Mouse (Mus musculus): Measurements from ENCODE around the gene Lrrc23. TPM values are rescaled to one million over a fixed set of nuclear protein-coding genes. Genes with fewer than 3 reads are reported as not detected.

The Lrrc23 gene
- polyA plus RNA-seq, 1 experiment from 2014 or later = 0.97 TPM

- Histone ChIP-seq H3K4me1 (ENCODE audit: control insufficient read depth, insufficient read depth, low read length) (peaks cover 6% of the 10 kb centered on the region; the same call in 1 of the 2 replicates), H3K4me3 (ENCODE audit: low read depth, low read length) (peak overlapping the region; percentile 78)
- WGBS = 22% methylated on average over 5 of the region's 5 CpGs
Measured at GRCm38 (mm10) chr6:124757909-124758848, 21.3 kb downstream of the Lrrc23 start.

DNA sequence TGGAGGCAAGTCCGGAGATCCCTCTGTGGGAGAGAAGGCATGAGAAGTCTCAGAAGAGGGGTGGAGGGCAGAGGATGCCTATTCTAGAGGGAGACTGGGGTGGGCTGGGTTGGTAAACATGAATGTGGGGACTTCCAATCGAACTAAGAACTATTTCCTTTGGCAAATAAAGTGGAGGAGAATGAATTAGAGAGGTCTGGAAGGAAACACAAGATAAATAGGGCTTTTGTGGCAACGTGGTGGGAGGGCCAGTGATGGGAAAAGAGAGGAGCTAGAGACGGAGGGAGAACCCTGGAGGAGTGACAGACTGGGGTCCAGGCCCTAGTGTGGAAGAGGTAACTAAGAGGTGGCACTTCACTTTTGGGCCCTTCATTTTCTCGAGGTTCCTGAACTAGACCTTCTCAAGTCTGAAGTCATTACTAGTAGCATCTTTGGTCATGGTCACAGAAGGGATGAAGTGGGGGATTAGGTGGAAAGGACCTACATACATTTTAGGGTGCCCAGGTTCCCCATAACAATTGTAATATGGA is 22.1 kb downstream of the Lrrc23 start:
- Histone ChIP-seq H3K36me3 (replicated peaks; ENCODE audit: control insufficient read depth, insufficient read depth, low read depth, low read length) (no peaks in the 10 kb centered on the region; the same call in 1 of the 2 replicates), H3K27me3 (ENCODE audit: control insufficient read depth, insufficient read depth, low read length) (no peaks in the 10 kb centered on the region), H3K4me3 (ENCODE audit: low read depth, low read length) (peak overlapping the region; percentile 78), H3K9me3 (replicated peaks; ENCODE audit: control insufficient read depth, low read length) (no peaks in the 10 kb centered on the region), H3K4me2 (ENCODE audit: low read depth, low read length) (peak overlapping the region; percentile 60), H3K9ac (replicated peaks; ENCODE audit: low read length) (peak overlapping the region; percentile 95), H3K27ac (replicated peaks; ENCODE audit: low read depth, low read length) (peak overlapping the region; percentile 96), H3K4me1 (ENCODE audit: control insufficient read depth, insufficient read depth, low read length) (peaks cover 6% of the 10 kb centered on the region; the same call in 1 of the 2 replicates)
- DNase-seq (ENCODE audit: low spot score) (no peak), ATAC-seq (replicated peaks; ENCODE audit: insufficient number of reproducible peaks, low FRiP score, low TSS enrichment, low read depth) (no peak)
- WGBS = 5% methylated on average over 5 of the region's 5 CpGs

More at GRCm38 (mm10) chr6:124757909-124758848, 21.3 kb downstream of the Lrrc23 start:
- peak overlapping the region; percentile 96 for H3K27ac ChIP-seq (replicated peaks; ENCODE audit: low read depth, low read length)
- DNase-seq (ENCODE audit: low spot score) (peak; percentile 66), ATAC-seq (replicated peaks; ENCODE audit: insufficient number of reproducible peaks, low FRiP score, low TSS enrichment, low read depth) (no peak)
- H3K9me3 ChIP-seq (replicated peaks; ENCODE audit: control insufficient read depth, low read length) = no peaks in the 10 kb centered on the region
- H3K9ac ChIP-seq (replicated peaks; ENCODE audit: low read length) = peak overlapping the region; percentile 95
- H3K4me2 ChIP-seq (ENCODE audit: low read depth, low read length) = peak overlapping the region; percentile 60
- no peaks in the 10 kb centered on the region for H3K36me3 ChIP-seq (replicated peaks; ENCODE audit: control insufficient read depth, insufficient read depth, low read depth, low read length)
- H3K27me3 ChIP-seq (ENCODE audit: control insufficient read depth, insufficient read depth, low read length) = no peaks in the 10 kb centered on the region

DNA sequence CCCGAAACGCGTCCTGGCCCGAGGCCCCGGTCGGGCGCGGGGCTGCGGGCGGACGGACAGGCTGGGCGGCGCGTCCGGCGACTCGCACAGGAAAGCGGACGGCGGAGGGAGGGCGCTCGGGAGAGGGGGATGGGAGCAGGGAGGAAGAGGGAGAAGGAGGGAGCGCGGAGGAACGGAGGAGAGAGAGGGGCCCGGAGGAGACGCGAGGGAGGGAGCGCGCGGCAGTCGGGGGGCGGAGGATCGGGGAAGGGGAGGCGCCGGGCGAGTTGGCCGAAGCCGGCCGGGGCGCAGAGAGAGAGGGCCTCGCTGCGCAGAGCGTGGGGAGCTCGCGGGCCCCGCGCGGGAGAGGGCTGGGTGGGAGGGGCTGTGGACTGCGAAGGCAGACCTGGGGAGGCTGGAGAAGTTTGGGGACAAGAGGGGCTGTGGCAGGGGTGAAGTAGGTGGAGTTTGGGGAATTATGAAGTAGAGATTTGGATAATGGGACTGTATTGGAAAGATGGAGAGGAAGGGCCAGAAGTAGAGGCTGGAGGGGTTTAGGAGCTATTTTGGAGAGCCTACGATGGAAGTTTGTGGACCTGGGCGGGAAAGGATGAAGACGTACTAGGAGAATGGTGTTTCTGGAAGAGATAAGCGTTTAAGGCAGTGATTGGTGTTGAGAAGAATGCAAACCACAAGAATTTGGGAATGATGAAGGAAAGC is 22.7 kb downstream of the Lrrc23 start:
- Histone ChIP-seq H3K4me3 (ENCODE audit: low read depth, low read length) (peak overlapping the region; percentile 78), H3K9me3 (replicated peaks; ENCODE audit: control insufficient read depth, low read length) (no peaks in the 10 kb centered on the region), H3K9ac (replicated peaks; ENCODE audit: low read length) (peak overlapping the region; percentile 95), H3K27ac (replicated peaks; ENCODE audit: low read depth, low read length) (peak overlapping the region; percentile 96), H3K36me3 (replicated peaks; ENCODE audit: control insufficient read depth, insufficient read depth, low read depth, low read length) (no peaks in the 10 kb centered on the region; the same call in 1 of the 2 replicates), H3K4me2 (ENCODE audit: low read depth, low read length) (peak overlapping the region; percentile 60), H3K27me3 (ENCODE audit: control insufficient read depth, insufficient read depth, low read length) (no peaks in the 10 kb centered on the region), H3K4me1 (ENCODE audit: control insufficient read depth, insufficient read depth, low read length) (peaks cover 6% of the 10 kb centered on the region; the same call in 1 of the 2 replicates)
- under 1% methylated on average over 33 of the region's 54 CpGs for WGBS
- ATAC-seq (replicated peaks; ENCODE audit: insufficient number of reproducible peaks, low FRiP score, low TSS enrichment, low read depth) = peak; percentile 61
- DNase-seq (ENCODE audit: low spot score) = peak; percentile 86

DNA sequence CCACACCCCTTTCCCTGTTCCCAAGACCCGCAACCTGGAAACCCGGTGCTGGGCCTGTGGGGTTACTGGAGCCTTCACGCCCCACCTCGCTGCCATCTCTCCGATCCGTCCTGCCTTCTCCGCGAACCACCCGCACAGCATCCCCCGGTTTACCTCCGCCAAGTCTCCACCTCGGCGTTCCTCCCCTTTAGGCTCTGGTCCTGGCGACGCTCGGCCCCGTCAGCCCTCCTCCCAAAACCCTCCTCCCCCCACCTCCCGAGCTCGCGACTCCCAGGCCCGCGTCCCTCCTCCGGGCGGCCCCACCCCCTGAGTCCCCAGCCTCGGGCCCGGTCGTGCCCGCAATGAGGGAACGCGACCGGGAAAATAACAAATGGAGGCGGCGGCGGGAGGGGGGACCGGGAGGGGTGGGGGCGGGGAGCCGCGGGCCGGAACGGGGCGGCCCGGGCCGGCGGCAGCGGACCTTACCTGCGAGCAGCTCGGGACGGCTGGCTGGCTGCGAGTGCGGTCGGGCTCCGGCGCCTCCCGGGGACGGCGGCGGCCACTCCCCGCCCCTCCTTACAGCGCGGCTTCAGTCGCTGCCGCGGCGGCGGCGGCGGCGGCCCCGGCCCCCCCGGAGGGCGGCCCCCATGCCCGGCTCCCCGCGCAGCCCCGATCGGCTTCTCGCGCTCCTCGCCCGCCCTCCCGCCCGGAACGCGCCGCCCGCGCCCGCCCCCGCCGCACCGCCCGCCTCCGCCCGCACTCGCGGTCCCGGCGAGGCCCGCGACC is 23.5 kb downstream of the Lrrc23 start, which contains the start of the genes Gm45234 and Atn1:
Gene Gm45234, minus strand, starts transcription at position 191 of the 765 bp plus-strand sequence.
Gene Atn1, minus strand, starts transcription at position 694 of the 765 bp plus-strand sequence.
- H3K9ac ChIP-seq (replicated peaks; ENCODE audit: low read length) = peak within 1 kb of the TSS; percentile 95
- peak within 1 kb of the TSS; percentile 78 for H3K4me3 ChIP-seq (ENCODE audit: low read depth, low read length)
- no peaks in the 10 kb centered on the region for H3K27me3 ChIP-seq (ENCODE audit: control insufficient read depth, insufficient read depth, low read length)
- ATAC-seq (replicated peaks; ENCODE audit: insufficient number of reproducible peaks, low FRiP score, low TSS enrichment, low read depth) (peak; percentile 42), DNase-seq (ENCODE audit: low spot score) (peak; percentile 79)
- H3K27ac ChIP-seq (replicated peaks; ENCODE audit: low read depth, low read length) = peak within 1 kb of the TSS; percentile 96
- peaks cover 6% of the 10 kb centered on the region; the same call in 1 of the 2 replicates for H3K4me1 ChIP-seq (ENCODE audit: control insufficient read depth, insufficient read depth, low read length)
- peak within 1 kb of the TSS; percentile 60 for H3K4me2 ChIP-seq (ENCODE audit: low read depth, low read length)
- no peaks in the 10 kb centered on the region for H3K9me3 ChIP-seq (replicated peaks; ENCODE audit: control insufficient read depth, low read length)
- WGBS = under 1% methylated on average over 52 of the region's 100 CpGs
- no peaks in the 10 kb centered on the region; the same call in 1 of the 2 replicates for H3K36me3 ChIP-seq (replicated peaks; ENCODE audit: control insufficient read depth, insufficient read depth, low read depth, low read length)

DNA sequence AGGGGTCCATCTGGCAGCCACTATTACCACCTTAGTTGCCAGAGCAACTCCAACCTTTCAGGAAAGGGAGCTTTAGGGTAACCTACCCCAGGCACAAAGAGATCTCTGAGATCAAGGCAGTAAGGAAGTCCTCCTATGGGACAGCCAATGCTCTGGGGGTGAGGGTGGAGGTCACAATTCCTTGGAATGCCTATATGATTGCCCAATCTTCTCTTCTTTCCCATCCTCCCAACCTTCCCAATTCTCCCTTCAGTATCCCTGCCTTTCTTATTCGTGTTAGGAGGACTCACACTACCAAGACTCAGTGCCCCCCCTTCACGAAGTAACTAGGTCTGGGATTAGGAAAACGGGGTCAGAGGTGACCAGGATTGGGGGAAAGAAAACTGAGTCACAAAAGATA is 24.2 kb downstream of the Lrrc23 start:
- H3K36me3 ChIP-seq (replicated peaks; ENCODE audit: control insufficient read depth, insufficient read depth, low read depth, low read length) = no peaks in the 10 kb centered on the region; the same call in 1 of the 2 replicates

DNA sequence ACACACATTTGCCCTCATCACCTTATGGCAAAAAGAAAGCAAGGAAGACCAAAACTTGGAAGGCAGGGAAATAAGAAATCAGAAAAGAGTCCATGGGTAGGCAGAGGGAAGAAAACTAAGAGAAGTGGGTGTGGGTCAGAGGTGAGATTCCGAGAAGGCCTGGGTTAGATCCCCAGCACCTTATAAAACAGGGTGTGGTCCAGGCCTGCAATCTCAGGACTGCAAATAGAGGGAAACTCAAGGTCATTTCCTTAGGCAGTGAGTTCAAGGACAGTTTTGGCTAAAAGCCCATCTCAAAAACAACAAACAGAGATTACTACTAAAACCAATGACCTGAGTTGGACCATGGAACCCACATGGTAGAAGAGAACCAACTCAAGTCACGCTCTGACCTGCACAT is 25.7 kb downstream of the Lrrc23 start:
- Histone ChIP-seq H3K4me1 (ENCODE audit: control insufficient read depth, insufficient read depth, low read length) (peaks cover 5% of the 10 kb centered on the region; the same call in 1 of the 2 replicates), H3K9ac (replicated peaks; ENCODE audit: low read length) (no peak overlapping the region), H3K4me3 (ENCODE audit: low read depth, low read length) (no peak overlapping the region), H3K36me3 (replicated peaks; ENCODE audit: control insufficient read depth, insufficient read depth, low read depth, low read length) (no peaks in the 10 kb centered on the region; the same call in none of the 2 replicates), H3K27ac (replicated peaks; ENCODE audit: low read depth, low read length) (no peak overlapping the region), H3K9me3 (replicated peaks; ENCODE audit: control insufficient read depth, low read length) (no peaks in the 10 kb centered on the region), H3K27me3 (ENCODE audit: control insufficient read depth, insufficient read depth, low read length) (no peaks in the 10 kb centered on the region), H3K4me2 (ENCODE audit: low read depth, low read length) (no peak overlapping the region)
- WGBS = 96% methylated on average over 2 of the region's 2 CpGs
- ATAC-seq (replicated peaks; ENCODE audit: insufficient number of reproducible peaks, low FRiP score, low TSS enrichment, low read depth) (no peak), DNase-seq (ENCODE audit: low spot score) (no peak)

More for the DNA sequence above, 24.2 kb downstream of the Lrrc23 start:
- Histone ChIP-seq H3K4me1 (ENCODE audit: control insufficient read depth, insufficient read depth, low read length) (peaks cover 6% of the 10 kb centered on the region; the same call in 1 of the 2 replicates), H3K27ac (replicated peaks; ENCODE audit: low read depth, low read length) (no peak overlapping the region), H3K9me3 (replicated peaks; ENCODE audit: control insufficient read depth, low read length) (no peaks in the 10 kb centered on the region), H3K27me3 (ENCODE audit: control insufficient read depth, insufficient read depth, low read length) (no peaks in the 10 kb centered on the region), H3K9ac (replicated peaks; ENCODE audit: low read length) (peak overlapping the region; percentile 95), H3K4me3 (ENCODE audit: low read depth, low read length) (peak overlapping the region; percentile 78), H3K4me2 (ENCODE audit: low read depth, low read length) (peak overlapping the region; percentile 60)
- ATAC-seq (replicated peaks; ENCODE audit: insufficient number of reproducible peaks, low FRiP score, low TSS enrichment, low read depth) = no peak
- 3% methylated on average over 3 of the region's 3 CpGs for WGBS
- no peak for DNase-seq (ENCODE audit: low spot score)

GRCm38 (mm10) chr6:124750405-124750804 is 29.1 kb downstream of the Lrrc23 start:
- Histone ChIP-seq H3K4me1 (ENCODE audit: control insufficient read depth, insufficient read depth, low read length) (peaks cover 5% of the 10 kb centered on the region; the same call in 1 of the 2 replicates), H3K27me3 (ENCODE audit: control insufficient read depth, insufficient read depth, low read length) (no peaks in the 10 kb centered on the region), H3K9ac (replicated peaks; ENCODE audit: low read length) (no peak overlapping the region), H3K9me3 (replicated peaks; ENCODE audit: control insufficient read depth, low read length) (no peaks in the 10 kb centered on the region), H3K27ac (replicated peaks; ENCODE audit: low read depth, low read length) (no peak overlapping the region), H3K36me3 (replicated peaks; ENCODE audit: control insufficient read depth, insufficient read depth, low read depth, low read length) (peaks cover 3% of the 10 kb centered on the region), H3K4me3 (ENCODE audit: low read depth, low read length) (no peak overlapping the region), H3K4me2 (ENCODE audit: low read depth, low read length) (no peak overlapping the region)
- DNase-seq (ENCODE audit: low spot score) = no peak
- no peak for ATAC-seq (replicated peaks; ENCODE audit: insufficient number of reproducible peaks, low FRiP score, low TSS enrichment, low read depth)
- 87% methylated on average over 8 of the region's 8 CpGs for WGBS
